Mouse (Mus musculus): ENCODE results near the gene Tbx15.

DNA sequence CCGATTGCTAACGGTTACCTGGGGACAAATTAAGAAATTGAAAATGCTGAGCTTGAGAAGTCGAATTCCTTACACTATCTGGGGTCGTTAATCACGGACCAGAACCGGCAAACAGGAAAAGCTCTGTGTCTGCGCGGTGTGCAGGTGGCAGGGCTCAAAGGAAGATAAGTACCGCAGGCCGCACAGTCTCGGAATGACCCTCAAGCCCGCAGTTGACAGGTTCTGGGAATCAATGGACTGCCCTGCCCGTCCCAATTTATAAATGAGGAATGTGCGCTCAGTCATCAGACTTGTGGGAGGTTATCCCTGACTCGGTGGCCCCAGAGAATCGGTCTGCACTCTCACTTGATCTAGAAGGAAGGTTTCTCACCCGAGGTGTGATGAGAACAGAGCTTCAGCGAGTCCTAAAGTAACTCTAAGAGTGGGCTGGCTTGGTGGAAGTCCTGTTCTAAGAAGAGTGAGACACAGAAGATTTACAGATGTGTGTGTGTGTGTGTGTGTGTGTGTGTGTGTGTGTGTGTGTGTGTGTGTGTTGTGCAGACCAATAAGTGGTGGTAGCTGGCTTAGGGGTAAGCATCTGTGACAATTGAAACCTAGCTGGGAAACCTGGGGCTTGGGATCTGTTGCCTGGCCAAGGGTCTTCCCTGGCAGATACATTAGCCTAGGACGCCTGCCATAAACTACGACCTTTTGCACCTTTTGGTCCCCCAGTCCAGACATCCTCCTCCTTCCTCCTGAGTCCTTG, 708 bp upstream of the Tbx15 start:
- TF ChIP-seq MAFK (IDR thresholded peaks at IDR 0.05; ENCODE audit: insufficient read depth, low read depth, low read length) = no peak
- no peak for TF ChIP-seq ZC3H11A (IDR thresholded peaks at IDR 0.05; ENCODE audit: borderline replicate concordance, low read depth, low read length)
- no peak for TF ChIP-seq CHD2 (IDR thresholded peaks at IDR 0.05; ENCODE audit: low read depth, low read length)
- TF ChIP-seq ZNF384 (IDR thresholded peaks at IDR 0.05; ENCODE audit: low read depth, low read length) = no peak
